ENCODE assay signal across 17 mouse cellular contexts in the genomic region with DNA sequence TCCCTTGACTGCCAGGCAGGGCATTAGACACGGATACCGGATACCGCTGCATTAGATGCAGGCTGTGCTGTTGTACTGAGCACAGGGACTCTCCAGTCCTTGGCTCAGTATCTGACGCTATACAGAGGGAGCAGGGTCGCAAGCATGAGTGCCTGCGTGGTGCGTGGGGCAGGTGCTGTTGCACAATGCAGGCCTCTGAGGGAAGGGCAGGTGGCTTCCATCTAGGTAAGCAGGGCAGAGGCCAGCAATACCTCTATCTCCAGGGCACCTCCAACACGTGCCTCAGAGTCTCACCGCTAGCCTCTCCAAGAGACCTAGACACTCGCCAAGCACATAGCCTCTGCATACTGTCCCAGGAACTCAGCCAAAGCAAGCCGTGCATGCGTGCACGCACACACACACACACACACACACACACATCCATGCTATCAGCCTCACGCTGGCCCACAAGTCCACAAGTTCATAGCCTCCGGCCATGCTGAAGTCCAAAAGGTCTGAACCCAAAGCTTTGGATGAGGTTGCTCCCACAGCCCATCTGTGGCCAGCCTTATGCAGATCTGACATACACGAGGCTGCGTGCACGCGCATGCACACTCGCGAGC. TPM values are rescaled to one million over a fixed set of nuclear protein-coding genes. Genes with fewer than 3 reads are reported as not detected.
DNase-seq lines count a peak whose midpoint lies in the region; ATAC-seq lines count a peak whose summit lies in the region.
"Had no signal": no experiment of that assay in that cellular context is flagged by ENCODE, and none has a peak within 500 bp of the region (broad histone marks: within the 10 kb centered on the region; RNA-seq: fewer than 3 reads in every experiment).

No protein-coding gene starts in this region.

- 0 out of 2 replicates have a peak, but pooled peaks cover 10% of the 10 kb centered on the region for H3K4me1 ChIP-seq in kidney, embryonic 16.5 days (ENCODE audit: insufficient read depth, low read length)
- H3K4me1 ChIP-seq in midbrain, embryonic 13.5 days (replicated peaks): peaks cover 12% of the 10 kb centered on the region
- no peaks in the 10 kb centered on the region for H3K4me1 ChIP-seq in midbrain, embryonic 16.5 days (ENCODE audit: control insufficient read depth, insufficient read depth, low read length)

- WGBS in kidney, embryonic 16.5 days: 71% methylated on average over 21 of the region's 21 CpGs
- 87% methylated on average over 21 of the region's 21 CpGs for WGBS in midbrain, embryonic 13.5 days
- 87% methylated on average over 21 of the region's 21 CpGs for WGBS in midbrain, embryonic 16.5 days

- no peak overlapping the region for H3K4me2 ChIP-seq in kidney, embryonic 16.5 days (replicated peaks; ENCODE audit: low read depth, low read length)
- H3K4me2 ChIP-seq in midbrain, embryonic 13.5 days (replicated peaks): no peak overlapping the region
- no peak overlapping the region for H3K4me2 ChIP-seq in midbrain, embryonic 16.5 days (ENCODE audit: low read length)
- H3K4me2 ChIP-seq: heart, embryonic 15.5 days; hindbrain, embryonic 13.5 days had no signal

- no peaks in the 10 kb centered on the region for H3K9me3 ChIP-seq in kidney, embryonic 16.5 days (ENCODE audit: low read length)
- no peaks in the 10 kb centered on the region for H3K9me3 ChIP-seq in midbrain, embryonic 13.5 days
- no peaks in the 10 kb centered on the region for H3K9me3 ChIP-seq in midbrain, embryonic 16.5 days (replicated peaks; ENCODE audit: control insufficient read depth, low read length, poor library complexity, severe bottlenecking)
- H3K9me3 ChIP-seq: heart, embryonic 15.5 days; hindbrain, embryonic 13.5 days had no signal

- no peak overlapping the region for H3K9ac ChIP-seq in kidney, embryonic 16.5 days (replicated peaks; ENCODE audit: low read length)
- no peak overlapping the region for H3K9ac ChIP-seq in midbrain, embryonic 13.5 days (replicated peaks)
- no peak overlapping the region for H3K9ac ChIP-seq in midbrain, embryonic 16.5 days (ENCODE audit: low read depth, low read length)
- H3K9ac ChIP-seq: forebrain, postnatal 0 days; heart, embryonic 15.5 days; hindbrain, embryonic 13.5 days had no signal

- H3K4me3 ChIP-seq in kidney, embryonic 16.5 days (ENCODE audit: low read length): no peak overlapping the region
- no peak overlapping the region for H3K4me3 ChIP-seq in midbrain, embryonic 13.5 days (replicated peaks)
- no peak overlapping the region for H3K4me3 ChIP-seq in midbrain, embryonic 16.5 days (ENCODE audit: low read depth, low read length)
- H3K4me3 ChIP-seq: heart, adult 2 months; heart, embryonic 15.5 days; hindbrain, embryonic 13.5 days had no signal

- no peaks in the 10 kb centered on the region for H3K27me3 ChIP-seq in kidney, embryonic 16.5 days (ENCODE audit: insufficient read depth, low read length)
- no peaks in the 10 kb centered on the region for H3K27me3 ChIP-seq in midbrain, embryonic 13.5 days
- no peaks in the 10 kb centered on the region for H3K27me3 ChIP-seq in midbrain, embryonic 16.5 days (ENCODE audit: control insufficient read depth, insufficient read depth, low read depth, low read length)
- H3K27me3 ChIP-seq: heart, embryonic 15.5 days; hindbrain, embryonic 13.5 days had no signal

- H3K36me3 ChIP-seq in kidney, embryonic 16.5 days (ENCODE audit: insufficient read depth, low read length): peaks cover 36% of the 10 kb centered on the region
- peaks cover 38% of the 10 kb centered on the region for H3K36me3 ChIP-seq in midbrain, embryonic 13.5 days
- peaks cover 23% of the 10 kb centered on the region for H3K36me3 ChIP-seq in midbrain, embryonic 16.5 days (ENCODE audit: control insufficient read depth, insufficient read depth, low read length)

- DNase-seq in cerebellum, postnatal 25 days: peak; percentile 23 to 24
- no peak for DNase-seq in cerebellum, adult 18-20 months
- DNase-seq in kidney, postnatal 36 days: no peak
- no peak for DNase-seq in right cerebral cortex, postnatal 10 days (ENCODE audit: low spot score in 2 of 2)
- DNase-seq in right cerebral cortex, adult 18-20 months: no peak
- DNase-seq: forebrain, postnatal 0 days; gastrocnemius, postnatal 10 days; heart, adult 2 months; kidney, adult 9 months; left cerebral cortex, postnatal 4 days; thymus, postnatal 25 days had no signal

- H3K27ac ChIP-seq in kidney, embryonic 16.5 days (ENCODE audit: low read length): no peak overlapping the region
- H3K27ac ChIP-seq in midbrain, embryonic 13.5 days: no peak overlapping the region
- H3K27ac ChIP-seq in midbrain, embryonic 16.5 days (ENCODE audit: low read length): no peak overlapping the region
- H3K27ac ChIP-seq: heart, adult 2 months; heart, embryonic 15.5 days; hindbrain, embryonic 13.5 days had no signal

- ATAC-seq in kidney, embryonic 16.5 days (ENCODE audit: low FRiP score, low TSS enrichment): peak; percentile 28; the same call in 1 of the 2 replicates
- ATAC-seq in midbrain, embryonic 13.5 days: peak; percentile 27; the same call in 1 of the 2 replicates
- no peak for ATAC-seq in midbrain, embryonic 16.5 days
- ATAC-seq: forebrain, postnatal 0 days had no signal

RNA-seq across cellular contexts. Expression of a gene that starts 9.4 kb away (rescaled TPM):
- polyA plus RNA-seq in kidney, embryonic 16.5 days (2015; fragmentation: Nextera tagmentation; extraction: Ambion mirVana): 55.7 and 63.3 TPM in 2 replicates
- 87.9 and 91.5 TPM in 2 replicates for polyA plus RNA-seq in midbrain, embryonic 13.5 days (2015; fragmentation: Nextera tagmentation; extraction: Ambion mirVana)
- polyA plus RNA-seq in midbrain, embryonic 16.5 days (2015; fragmentation: Nextera tagmentation; extraction: Ambion mirVana): 117 and 132 TPM in 2 replicates

RNA-seq across cellular contexts. Expression of a gene that starts 19.5 kb away (rescaled TPM):
- polyA plus RNA-seq in kidney, embryonic 16.5 days (2015; fragmentation: Nextera tagmentation; extraction: Ambion mirVana): 12.6 and 15.4 TPM in 2 replicates
- polyA plus RNA-seq in midbrain, embryonic 13.5 days (2015; fragmentation: Nextera tagmentation; extraction: Ambion mirVana): 0.06 TPM in 1 of 2 replicates, not detected in the other
- polyA plus RNA-seq in midbrain, embryonic 16.5 days (2015; fragmentation: Nextera tagmentation; extraction: Ambion mirVana): 0.05 TPM in 1 of 2 replicates, not detected in the other
- polyA plus RNA-seq: embryonic facial prominence, embryonic 11.5 days; forebrain, postnatal 0 days; heart, adult 2 months; hindbrain, embryonic 13.5 days had no signal

RNA-seq across cellular contexts. Expression of a gene that starts 28.3 kb away (rescaled TPM):
- polyA plus RNA-seq in kidney, embryonic 16.5 days (2015; fragmentation: Nextera tagmentation; extraction: Ambion mirVana): 1.5 and 2.1 TPM in 2 replicates
- 0.28 TPM in 1 of 2 replicates, not detected in the other for polyA plus RNA-seq in midbrain, embryonic 13.5 days (2015; fragmentation: Nextera tagmentation; extraction: Ambion mirVana)
- 0.40 TPM in 1 of 2 replicates, not detected in the other for polyA plus RNA-seq in midbrain, embryonic 16.5 days (2015; fragmentation: Nextera tagmentation; extraction: Ambion mirVana)

RNA-seq across cellular contexts. Expression of a gene that starts 54.6 kb away (rescaled TPM):
- 4.5 and 4.8 TPM in 2 replicates for polyA plus RNA-seq in kidney, embryonic 16.5 days (2015; fragmentation: Nextera tagmentation; extraction: Ambion mirVana)
- 2.1 and 2.2 TPM in 2 replicates for polyA plus RNA-seq in midbrain, embryonic 13.5 days (2015; fragmentation: Nextera tagmentation; extraction: Ambion mirVana)
- polyA plus RNA-seq in midbrain, embryonic 16.5 days (2015; fragmentation: Nextera tagmentation; extraction: Ambion mirVana): 2.8 and 3.1 TPM in 2 replicates

RNA-seq across cellular contexts. Expression of a gene that starts 59.6 kb away (rescaled TPM):
- 12.3 and 13.6 TPM in 2 replicates for polyA plus RNA-seq in kidney, embryonic 16.5 days (2015; fragmentation: Nextera tagmentation; extraction: Ambion mirVana)
- 17.6 TPM in 2 replicates for polyA plus RNA-seq in midbrain, embryonic 13.5 days (2015; fragmentation: Nextera tagmentation; extraction: Ambion mirVana)
- 18.2 and 18.4 TPM in 2 replicates for polyA plus RNA-seq in midbrain, embryonic 16.5 days (2015; fragmentation: Nextera tagmentation; extraction: Ambion mirVana)

Comparison
In these comparisons a context has a peak if more than half of its experiments do, and no peak if none do; other contexts are left out.
1. DNase-seq: peak in cerebellum, postnatal 25 days (2 of 2); none in cerebellum, adult 18-20 months (0 of 2), kidney, postnatal 36 days (0 of 2), right cerebral cortex, postnatal 10 days (0 of 2) and right cerebral cortex, adult 18-20 months (single experiment).
2. RNA of a gene that starts 19.5 kb away (polyA plus RNA-seq): 12.6 to 15.4 TPM in kidney, embryonic 16.5 days; 0.05 TPM in midbrain, embryonic 16.5 days and 0.06 TPM in midbrain, embryonic 13.5 days; every median in the first group is over 10 times any median in the second.